Mouse (Mus musculus) heart, embryonic 12.5 days (tissue): Measurements from ENCODE around the gene Ubiad1. TPM values are rescaled to one million over a fixed set of nuclear protein-coding genes. Genes with fewer than 3 reads are reported as not detected.

Source experiments
- ATAC-seq: fragments of 200-750 bp; cut with Nextera tagmentation; 2 replicates; pipeline ENCODE4 v1.8.0; 2017; ENCODE audit warnings: moderate TSS enrichment, moderate library complexity; ENCODE audit not compliant: insufficient number of reproducible peaks, low FRiP score
- H3K27ac ChIP-seq: fragments of 300-500 bp; sonication (generic); 2 replicates; pipeline ENCODE4 v1.5.1; 2016; ENCODE audit warnings: mild to moderate bottlenecking, moderate library complexity; ENCODE audit not compliant: poor library complexity, severe bottlenecking
- H3K27me3 ChIP-seq: fragments of 300-500 bp; sonication (generic); replicated peaks from 2 replicates; pipeline ENCODE4 v1.6.1; 2016; ENCODE audit warnings: mild to moderate bottlenecking, moderate library complexity
- H3K36me3 ChIP-seq: fragments of 300-500 bp; sonication (generic); 2 replicates; pipeline ENCODE4 v1.6.1; 2016; ENCODE audit warnings: mild to moderate bottlenecking, moderate library complexity
- H3K4me1 ChIP-seq: fragments of 300-500 bp; sonication (generic); replicated peaks from 2 replicates; pipeline ENCODE4 v1.6.1; 2016; ENCODE audit warnings: mild to moderate bottlenecking
- H3K4me2 ChIP-seq: fragments of 300-500 bp; sonication (generic); 2 replicates; pipeline ENCODE4 v1.6.1; 2016; ENCODE audit warnings: mild to moderate bottlenecking, moderate library complexity
- H3K4me3 ChIP-seq: fragments of 300-500 bp; sonication (generic); 2 replicates; pipeline ENCODE4 v1.5.1; 2016; ENCODE audit warnings: mild to moderate bottlenecking
- H3K9ac ChIP-seq: fragments of 300-500 bp; sonication (generic); 2 replicates; pipeline ENCODE4 v1.6.1; 2016; ENCODE audit warnings: mild to moderate bottlenecking, moderate library complexity
- H3K9me3 ChIP-seq: fragments of 300-500 bp; sonication (generic); replicated peaks from 2 replicates; pipeline ENCODE4 v1.6.1; 2016; ENCODE audit warnings: mild to moderate bottlenecking, moderate library complexity
- WGBS: fragments of 180-500 bp; shearing (Covaris S2); methylation state at CpG from one replicate; pipeline ENCODE4 v1.1.7; 2016; 5-methylcytosine and 5-hydroxymethylcytosine counted together
- polyA plus RNA-seq: library from polyadenylated mRNA; unstranded; fragments of >200 nt; fragmentation: Nextera tagmentation; extraction: Ambion mirVana; gene quantifications from 2 replicates; pipeline ENCODE4 v1.2.1, GENCODE M21; 2016

The Ubiad1 gene
- polyA plus RNA-seq, 1 experiment from 2014 or later, result 21.6 TPM

- H3K4me2 ChIP-seq, result no peak overlapping the region
- H3K4me3 ChIP-seq, result no peak overlapping the region
- WGBS, result 72% methylated on average over 9 of the region's 9 CpGs
- H3K27me3 ChIP-seq, result peaks cover 42% of the 10 kb centered on the region
- no peak overlapping the region for H3K9ac ChIP-seq
- H3K36me3 ChIP-seq, result no peaks in the 10 kb centered on the region
- ATAC-seq, result no peak
- H3K27ac ChIP-seq, result no peak overlapping the region
- peaks cover 6% of the 10 kb centered on the region for H3K4me1 ChIP-seq
- H3K9me3 ChIP-seq, result no peaks in the 10 kb centered on the region
These were observed 45.0 kb downstream of the Ubiad1 start for GRCm38 (mm10) chr4:148399437-148400094.

GRCm38 (mm10) chr4:148397531-148398287 is 46.9 kb downstream of the Ubiad1 start:
- no peaks in the 10 kb centered on the region for H3K9me3 ChIP-seq
- H3K9ac ChIP-seq, result no peak overlapping the region
- no peak overlapping the region for H3K4me2 ChIP-seq
- no peaks in the 10 kb centered on the region for H3K36me3 ChIP-seq
- 80% methylated on average over 18 of the region's 18 CpGs for WGBS
- ATAC-seq, result no peak
- no peak overlapping the region for H3K4me3 ChIP-seq
- no peaks in the 10 kb centered on the region for H3K4me1 ChIP-seq
- no peak overlapping the region for H3K27ac ChIP-seq
- peaks cover 38% of the 10 kb centered on the region for H3K27me3 ChIP-seq

GRCm38 (mm10) chr4:148397113-148397512 is 47.5 kb downstream of the Ubiad1 start:
- H3K4me2 ChIP-seq, result no peak overlapping the region
- no peak overlapping the region for H3K4me3 ChIP-seq
- ATAC-seq, result no peak
- H3K4me1 ChIP-seq, result no peaks in the 10 kb centered on the region
- H3K9ac ChIP-seq, result no peak overlapping the region
- no peaks in the 10 kb centered on the region for H3K36me3 ChIP-seq
- no peaks in the 10 kb centered on the region for H3K9me3 ChIP-seq
- 75% methylated on average over 4 of the region's 4 CpGs for WGBS
- no peak overlapping the region for H3K27ac ChIP-seq
- peaks cover 38% of the 10 kb centered on the region for H3K27me3 ChIP-seq

GRCm38 (mm10) chr4:148395875-148396274 is 48.7 kb downstream of the Ubiad1 start:
- no peak overlapping the region for H3K9ac ChIP-seq
- peaks cover 33% of the 10 kb centered on the region for H3K27me3 ChIP-seq
- H3K4me1 ChIP-seq, result no peaks in the 10 kb centered on the region
- H3K36me3 ChIP-seq, result no peaks in the 10 kb centered on the region
- no peak for ATAC-seq
- no peak overlapping the region for H3K27ac ChIP-seq
- no peaks in the 10 kb centered on the region for H3K9me3 ChIP-seq
- 81% methylated on average over 6 of the region's 6 CpGs for WGBS
- no peak overlapping the region for H3K4me2 ChIP-seq
- no peak overlapping the region for H3K4me3 ChIP-seq

DNA sequence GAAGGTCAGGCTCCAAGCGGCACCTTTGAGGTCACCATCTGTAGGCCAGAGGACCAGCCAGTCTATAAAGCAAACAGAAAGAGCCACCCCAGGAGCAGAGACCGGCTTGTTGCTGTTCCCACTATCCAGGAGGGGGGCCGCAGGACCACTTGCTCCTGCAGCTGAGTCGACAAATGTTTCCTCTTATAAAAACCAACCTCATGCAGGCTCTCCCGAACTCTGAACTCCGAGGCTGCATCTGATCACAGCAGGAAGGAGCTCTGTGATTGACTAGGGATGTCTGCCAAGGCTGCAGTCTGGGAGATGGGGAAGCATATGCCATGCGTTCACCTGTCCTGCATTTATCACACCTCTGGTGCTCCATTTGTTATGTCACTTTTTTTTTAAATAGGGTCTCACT is 49.4 kb downstream of the Ubiad1 start:
- no peak for ATAC-seq
- Histone ChIP-seq H3K4me3 (no peak overlapping the region), H3K36me3 (no peaks in the 10 kb centered on the region)

GRCm38 (mm10) chr4:148391714-148392310 is 52.8 kb downstream of the Ubiad1 start:
- 60% methylated on average over 21 of the region's 21 CpGs for WGBS
- H3K27ac ChIP-seq, result no peak overlapping the region
- no peaks in the 10 kb centered on the region for H3K9me3 ChIP-seq
- H3K4me2 ChIP-seq, result no peak overlapping the region
- no peak overlapping the region for H3K4me3 ChIP-seq
- no peaks in the 10 kb centered on the region for H3K4me1 ChIP-seq
- peaks cover 37% of the 10 kb centered on the region for H3K27me3 ChIP-seq
- H3K9ac ChIP-seq, result no peak overlapping the region
- no peaks in the 10 kb centered on the region for H3K36me3 ChIP-seq
- ATAC-seq, result no peak

More for the DNA sequence above, 49.4 kb downstream of the Ubiad1 start:
- Histone ChIP-seq H3K4me2 (no peak overlapping the region), H3K9ac (no peak overlapping the region), H3K27me3 (peaks cover 33% of the 10 kb centered on the region), H3K4me1 (no peaks in the 10 kb centered on the region), H3K9me3 (no peaks in the 10 kb centered on the region), H3K27ac (no peak overlapping the region)
- 46% methylated on average over 7 of the region's 7 CpGs for WGBS

DNA sequence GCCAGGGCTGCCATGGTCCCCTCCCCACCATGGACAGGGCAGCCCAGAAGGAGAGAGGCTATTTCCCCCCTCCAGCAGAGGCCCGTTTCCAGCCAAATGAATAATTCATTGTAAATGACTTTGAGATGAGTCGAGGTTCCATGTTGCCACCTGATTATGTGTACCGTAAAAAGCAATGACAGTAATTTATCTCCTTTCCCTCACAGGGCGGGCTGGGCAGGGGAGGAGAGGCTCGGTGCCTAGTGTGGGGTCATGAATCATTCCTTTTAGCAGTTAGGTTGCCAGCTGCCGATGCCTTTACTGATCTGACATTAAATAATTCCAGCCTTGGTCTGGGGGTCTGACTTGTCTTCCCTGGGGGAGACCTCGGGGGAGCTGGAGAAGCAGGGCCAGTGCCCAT is 54.9 kb downstream of the Ubiad1 start:
- Histone ChIP-seq H3K27me3 (peaks cover 35% of the 10 kb centered on the region), H3K27ac (no peak overlapping the region), H3K4me3 (no peak overlapping the region), H3K4me2 (no peak overlapping the region), H3K36me3 (no peaks in the 10 kb centered on the region), H3K9ac (no peak overlapping the region), H3K9me3 (no peaks in the 10 kb centered on the region), H3K4me1 (no peaks in the 10 kb centered on the region)
- no peak for ATAC-seq
- 59% methylated on average over 7 of the region's 7 CpGs for WGBS

DNA sequence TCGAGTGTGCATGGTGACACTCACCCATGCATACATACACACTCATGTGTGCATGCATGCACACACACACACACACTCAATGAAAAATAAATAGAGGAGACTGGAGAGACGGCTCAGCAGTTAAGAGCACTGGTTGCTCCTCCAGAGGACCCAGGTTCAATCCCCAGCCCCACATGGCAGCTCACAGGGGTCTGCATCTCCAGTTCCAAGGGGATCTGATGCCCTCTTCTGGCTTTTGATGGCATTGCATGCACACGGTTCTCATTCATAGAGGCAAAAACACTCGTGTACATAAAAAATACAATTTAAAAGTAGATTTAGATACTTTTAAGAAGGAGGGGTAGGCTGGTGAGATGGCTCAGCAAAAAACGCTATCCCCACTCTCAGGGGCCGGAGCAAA is 55.5 kb downstream of the Ubiad1 start:
- 56% methylated on average over 6 of the region's 6 CpGs for WGBS
- H3K9me3 ChIP-seq, result no peaks in the 10 kb centered on the region
- no peaks in the 10 kb centered on the region for H3K4me1 ChIP-seq
- no peak overlapping the region for H3K4me2 ChIP-seq
- no peak overlapping the region for H3K9ac ChIP-seq
- H3K27me3 ChIP-seq, result peaks cover 33% of the 10 kb centered on the region
- H3K27ac ChIP-seq, result no peak overlapping the region
- H3K4me3 ChIP-seq, result no peak overlapping the region
- H3K36me3 ChIP-seq, result no peaks in the 10 kb centered on the region
- ATAC-seq, result no peak

DNA sequence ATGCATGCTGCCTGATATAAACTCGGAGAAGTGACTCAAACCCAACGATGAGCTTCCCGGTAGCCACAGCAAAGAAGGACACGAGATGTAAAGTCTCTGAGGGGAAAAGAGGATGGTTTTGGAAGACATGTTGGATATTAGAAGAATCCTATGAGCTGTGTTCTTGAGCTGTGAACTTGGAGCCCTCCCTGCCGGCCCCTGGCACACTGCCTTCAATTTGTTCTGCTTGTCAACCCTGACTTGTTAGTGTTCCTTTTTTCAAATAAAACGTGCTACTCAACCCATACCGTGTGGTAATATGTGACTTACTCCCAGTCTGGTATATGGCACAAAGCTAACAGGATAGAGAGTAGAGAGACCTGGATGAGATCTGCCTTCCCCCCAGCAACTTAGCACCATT is 59.3 kb downstream of the Ubiad1 start:
- 0 out of 2 replicates have a peak, but pooled peaks cover 7% of the 10 kb centered on the region for H3K9me3 ChIP-seq
- no peak overlapping the region for H3K9ac ChIP-seq
- peaks cover 8% of the 10 kb centered on the region; the same call in 1 of the 2 replicates for H3K27me3 ChIP-seq
- no peaks in the 10 kb centered on the region for H3K4me1 ChIP-seq
- H3K27ac ChIP-seq, result no peak overlapping the region
- WGBS, result 73% methylated on average over 7 of the region's 7 CpGs
- no peak overlapping the region for H3K4me3 ChIP-seq
- no peak overlapping the region for H3K4me2 ChIP-seq
- no peak for ATAC-seq
- H3K36me3 ChIP-seq, result no peaks in the 10 kb centered on the region
